Mouse (Mus musculus): ENCODE measurements around the gene Cpn1.

The Cpn1 gene

GRCm38 (mm10) chr19:43986069-43986794 is at the start of gene Cpn1:
Gene Cpn1 (minus strand): TSS chr19:43986556.
- DNase-seq (ENCODE audit: low spot score): peak; percentile 43

DNA sequence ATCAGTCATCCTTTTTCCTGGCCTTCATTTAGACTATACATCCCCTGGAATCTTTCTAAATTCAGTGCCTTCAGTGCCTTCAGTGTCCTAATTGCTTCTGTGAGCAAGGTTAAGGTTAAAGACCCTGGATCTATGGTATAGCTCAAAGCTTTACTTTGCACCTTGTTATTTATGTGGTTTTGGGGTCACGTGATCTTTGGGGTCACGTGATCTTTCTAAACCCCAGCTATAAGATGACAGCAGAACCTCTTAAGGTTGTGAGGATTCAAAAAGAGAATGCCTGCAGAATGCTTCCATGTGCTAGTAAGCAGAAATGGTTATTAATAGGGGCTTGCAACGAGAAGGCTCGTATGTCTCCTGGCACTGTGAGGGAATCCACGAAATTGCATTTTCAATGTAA is 47.0 kb upstream of the Cpn1 start:
- DNase-seq (ENCODE audit: low spot score): no peak

DNA sequence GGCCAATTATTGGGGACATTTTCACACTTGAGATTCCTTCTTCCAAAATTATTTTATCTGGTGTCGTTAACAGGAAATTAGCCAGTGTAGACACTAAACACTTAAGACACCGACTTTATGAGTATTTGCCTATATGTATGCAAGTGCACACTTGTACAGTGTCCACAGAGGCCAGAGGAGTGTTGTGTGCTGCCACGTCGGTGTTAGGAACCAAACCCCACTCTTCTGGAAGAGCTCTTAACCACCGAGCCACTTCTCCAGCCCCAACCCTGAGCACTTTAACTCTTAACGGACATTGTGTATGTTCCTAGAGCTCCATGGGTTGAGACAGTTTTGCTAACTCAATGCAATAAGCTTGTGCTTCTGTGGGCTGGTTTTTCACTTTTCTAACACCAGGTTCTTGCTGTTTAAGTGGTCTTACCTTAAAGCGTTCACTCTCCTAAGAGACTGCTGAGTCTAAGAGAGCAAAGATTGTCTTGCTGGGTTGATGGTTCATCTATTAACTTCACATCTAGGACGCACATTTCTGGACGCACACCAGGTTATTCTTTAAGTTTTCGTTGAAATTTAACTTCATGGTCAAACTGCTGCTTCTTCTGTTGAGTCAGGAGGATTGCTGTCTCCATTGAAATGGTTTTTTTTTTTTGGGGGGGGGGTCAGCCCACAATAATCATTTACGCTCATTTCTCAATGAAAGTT is 45.8 kb upstream of the Cpn1 start:
- DNase-seq (ENCODE audit: low spot score): no peak

DNA sequence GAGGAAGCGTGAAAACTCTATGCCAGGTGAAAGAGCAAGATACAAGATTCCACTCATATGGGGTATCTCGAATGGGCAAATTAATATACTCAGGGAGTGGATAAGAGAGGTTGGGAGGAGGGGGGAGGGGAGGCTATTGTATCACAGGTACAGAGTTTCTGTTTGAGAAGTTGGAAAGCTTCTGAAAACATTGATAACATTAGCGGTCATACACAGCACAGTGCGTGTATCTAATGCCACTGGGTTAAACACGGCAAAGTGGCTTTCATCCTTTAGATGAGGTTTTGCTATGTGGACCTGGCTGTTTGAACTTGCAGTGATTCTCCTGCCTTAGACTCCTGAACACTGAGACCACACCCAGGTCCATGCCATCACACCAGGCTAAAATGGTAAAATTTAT is 43.7 kb upstream of the Cpn1 start:
- no peak for DNase-seq (ENCODE audit: low spot score)

DNA sequence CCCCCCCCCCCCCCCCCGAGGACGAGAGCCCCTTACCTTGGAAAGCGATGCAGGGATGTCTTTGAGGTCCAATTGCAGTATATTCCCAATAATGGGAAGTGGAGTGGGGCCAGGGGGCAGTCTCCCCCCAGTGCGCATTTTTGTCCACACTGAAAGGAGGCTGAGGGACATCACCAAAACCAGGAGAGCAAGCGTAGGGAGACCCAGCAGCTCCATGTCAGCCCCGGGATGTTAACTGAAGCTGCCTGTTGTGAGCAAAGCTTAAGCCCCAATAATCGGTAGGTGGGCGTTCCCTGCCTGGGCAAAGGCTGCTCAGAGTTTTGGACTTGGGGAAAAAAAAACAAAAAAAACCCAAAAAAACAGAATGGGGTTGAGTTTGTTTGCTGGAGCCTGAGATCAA is 42.6 kb upstream of the Cpn1 start, which contains the start of gene Cyp2c23:
TSS of gene Cyp2c23 (minus strand) at position 237 of the 400 bp plus-strand sequence.
- no peak for DNase-seq (ENCODE audit: low spot score)

GRCm38 (mm10) chr19:44026956-44027530 is 40.7 kb upstream of the Cpn1 start:
- DNase-seq (ENCODE audit: low spot score): no peak

DNA sequence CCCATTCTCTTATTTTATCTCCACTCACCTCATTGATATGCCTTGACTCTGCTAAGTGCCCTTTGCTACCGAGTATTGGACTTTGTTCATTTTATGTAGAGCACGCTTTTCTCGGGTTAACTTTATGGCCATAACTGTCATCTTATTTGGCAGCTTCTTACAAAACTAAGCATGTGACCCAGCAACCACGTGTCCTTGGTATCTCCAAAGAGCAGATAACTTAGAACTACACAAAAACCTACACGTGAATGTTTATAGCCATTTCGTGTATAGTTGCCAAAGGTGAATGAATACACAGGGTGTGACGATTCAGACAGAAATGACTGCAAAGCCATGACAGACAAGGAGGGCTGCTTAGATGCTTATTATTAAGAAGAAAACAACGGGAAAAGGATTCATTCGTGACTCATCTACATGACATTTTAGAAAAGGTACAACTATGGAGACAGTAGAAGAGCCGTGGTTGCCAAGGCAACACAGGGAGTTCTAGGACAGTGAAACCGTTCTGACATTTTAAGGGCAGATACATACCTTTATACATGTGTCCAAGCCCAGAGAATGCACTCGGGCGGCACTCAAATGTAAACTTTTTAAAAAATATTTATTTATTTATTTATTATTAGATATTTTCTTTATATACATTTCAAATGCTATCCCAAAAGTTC is 38.7 kb upstream of the Cpn1 start:
- no peak for DNase-seq (ENCODE audit: low spot score)

GRCm38 (mm10) chr19:44023066-44023465 is 36.7 kb upstream of the Cpn1 start:
- DNase-seq (ENCODE audit: low spot score): no peak

- peak; percentile 91 for DNase-seq (ENCODE audit: low spot score)
These were observed 35.1 kb upstream of the Cpn1 start for GRCm38 (mm10) chr19:44021502-44021901.

- no peak for DNase-seq (ENCODE audit: low spot score)
These were observed 33.4 kb upstream of the Cpn1 start for GRCm38 (mm10) chr19:44019739-44020138.

DNA sequence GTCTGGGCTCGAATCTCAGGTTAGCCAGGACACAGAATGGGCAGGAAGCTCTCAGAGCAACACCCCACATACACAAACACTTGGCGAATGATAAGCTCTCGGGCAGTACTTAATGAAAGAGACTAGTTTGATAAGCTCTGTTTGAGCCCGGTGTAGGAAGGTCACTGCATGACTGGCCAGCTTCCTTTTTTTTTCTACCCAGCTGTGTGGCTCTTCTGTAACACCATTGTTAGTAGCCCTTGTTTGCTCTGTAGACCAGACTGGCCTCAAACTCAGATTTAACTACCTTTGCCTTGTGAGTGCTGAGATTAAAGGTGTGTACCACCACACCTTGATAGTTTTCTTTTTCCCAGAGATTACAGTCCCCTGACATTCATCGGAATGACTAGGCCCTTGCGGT is 27.5 kb upstream of the Cpn1 start:
- DNase-seq (ENCODE audit: low spot score): peak; percentile 21

GRCm38 (mm10) chr19:44008784-44009183 is 22.4 kb upstream of the Cpn1 start:
- peak; percentile 59 for DNase-seq (ENCODE audit: low spot score)

DNA sequence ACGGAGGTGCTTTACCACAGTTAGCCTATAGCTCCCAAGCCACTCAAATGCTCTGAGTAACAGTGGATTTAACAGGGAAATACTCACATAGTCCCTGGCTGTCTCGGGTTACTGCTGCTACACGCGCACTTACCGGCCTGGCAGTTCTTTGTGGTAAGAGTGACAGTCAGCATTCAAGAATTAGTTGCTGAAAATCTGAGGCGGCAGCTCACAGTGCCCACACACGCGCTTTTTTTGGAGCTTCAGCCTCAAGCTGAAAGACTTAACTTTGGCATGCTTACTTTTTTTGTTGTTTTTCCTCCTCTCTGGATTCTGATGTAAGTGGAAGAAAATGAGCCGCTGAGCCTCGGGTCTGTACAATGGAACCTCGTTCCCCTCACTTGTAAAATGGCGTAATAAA is 20.8 kb upstream of the Cpn1 start:
- DNase-seq (ENCODE audit: low spot score): no peak

GRCm38 (mm10) chr19:44005025-44005424 is 18.7 kb upstream of the Cpn1 start:
- no peak for DNase-seq (ENCODE audit: low spot score)

GRCm38 (mm10) chr19:44004261-44004660 is 17.9 kb upstream of the Cpn1 start:
- no peak for DNase-seq (ENCODE audit: low spot score)

GRCm38 (mm10) chr19:44000720-44001119 is 14.4 kb upstream of the Cpn1 start:
- no peak for DNase-seq (ENCODE audit: low spot score)

GRCm38 (mm10) chr19:44000061-44000460 is 13.7 kb upstream of the Cpn1 start:
- no peak for DNase-seq (ENCODE audit: low spot score)

GRCm38 (mm10) chr19:43998802-43999527 is 12.6 kb upstream of the Cpn1 start:
- DNase-seq (ENCODE audit: low spot score): no peak

DNA sequence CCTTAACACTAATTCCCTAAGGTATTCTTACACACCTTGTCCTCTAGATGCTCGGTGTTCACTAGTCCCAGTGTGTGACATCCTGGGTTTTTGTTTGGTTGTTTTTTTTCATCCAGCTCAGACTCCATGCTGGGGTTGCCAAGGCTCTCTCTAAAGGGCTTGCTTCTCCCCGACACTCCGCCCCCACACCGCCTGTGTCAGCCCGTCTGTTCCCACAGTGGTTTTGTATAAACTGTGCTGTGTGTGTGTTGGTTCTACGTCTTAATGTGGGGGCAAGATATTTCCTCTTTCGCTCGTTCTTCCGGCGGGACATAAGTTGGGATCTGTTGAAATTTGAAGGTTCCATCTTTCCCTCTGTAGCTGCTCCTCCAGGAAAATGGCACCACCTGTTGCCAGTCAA is 11.7 kb upstream of the Cpn1 start:
- no peak for DNase-seq (ENCODE audit: low spot score)

GRCm38 (mm10) chr19:43995427-43995826 is 9.1 kb upstream of the Cpn1 start:
- no peak for DNase-seq (ENCODE audit: low spot score)

GRCm38 (mm10) chr19:43992464-43992863 is 6.1 kb upstream of the Cpn1 start:
- no peak for DNase-seq (ENCODE audit: low spot score)

DNA sequence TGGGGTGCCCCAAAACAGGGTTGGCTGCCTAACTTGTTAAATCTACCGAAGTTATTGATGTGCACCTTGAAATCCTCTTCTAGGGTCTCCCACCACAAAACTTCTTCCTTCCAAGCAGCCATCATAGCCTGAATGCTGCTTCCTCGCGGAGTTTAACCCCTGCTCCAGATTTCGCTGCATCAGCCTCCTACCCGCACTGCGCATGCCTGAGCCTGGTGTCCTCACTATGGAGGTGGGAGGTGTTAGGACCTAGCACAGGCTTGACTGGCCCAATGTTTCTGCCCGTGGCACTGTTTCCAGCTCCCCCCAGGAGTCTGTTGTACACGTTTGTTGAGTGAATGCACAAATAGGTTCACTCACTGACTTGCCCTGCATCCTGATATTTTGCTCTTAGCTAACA is 4.0 kb upstream of the Cpn1 start:
- no peak for DNase-seq (ENCODE audit: low spot score)

Data from lung, postnatal 25 days (tissue).